Comparison of ENCODE assay signal across 14 mouse cellular contexts in the genomic region with DNA sequence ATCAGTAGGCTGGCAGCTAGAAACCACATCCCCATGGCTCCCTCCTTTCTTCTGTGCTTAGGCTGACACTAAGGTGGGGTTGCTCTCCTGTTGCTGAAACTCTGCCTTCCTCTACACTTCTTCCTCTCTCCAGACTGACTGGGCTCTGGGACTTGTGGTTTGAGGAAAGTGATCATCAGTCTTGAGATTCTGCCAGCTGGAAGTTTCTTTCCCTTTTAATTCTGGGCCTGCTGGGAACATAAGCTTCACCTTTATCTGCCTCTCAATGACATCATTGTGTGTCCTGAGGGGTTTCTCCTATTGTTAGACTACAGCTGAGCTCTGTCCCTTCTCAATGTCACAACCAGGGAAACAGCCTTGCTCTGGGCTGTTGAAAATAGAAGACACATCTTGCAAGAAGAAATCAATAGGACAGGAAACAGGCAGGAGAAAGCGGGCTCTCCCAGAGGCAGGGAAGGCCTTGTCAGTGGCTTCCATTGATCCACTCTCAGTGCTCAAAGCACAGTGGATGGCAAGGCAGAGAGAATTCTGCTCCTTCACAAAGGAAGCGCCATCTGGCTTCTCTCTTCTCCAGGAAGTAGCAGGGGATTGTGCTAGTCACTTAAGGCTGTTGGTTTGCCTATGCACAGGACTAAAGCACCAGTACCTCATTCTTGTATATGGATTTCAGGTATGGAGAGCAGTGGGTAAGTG.
DNase-seq lines count a peak whose midpoint lies in the region; ATAC-seq lines count a peak whose summit lies in the region.
"Had no signal": no experiment of that assay in that cellular context is flagged by ENCODE, and none has a peak within 500 bp of the region (broad histone marks: within the 10 kb centered on the region; RNA-seq: fewer than 3 reads in every experiment).

No protein-coding gene starts in this region.

- H3K4me3 ChIP-seq in embryonic facial prominence, embryonic 11.5 days (ENCODE audit: low read depth, low read length) = no peak overlapping the region
- no peak overlapping the region for H3K4me3 ChIP-seq in embryonic facial prominence, embryonic 10.5 days
- H3K4me3 ChIP-seq in midbrain, embryonic 14.5 days (replicated peaks; ENCODE audit: low read depth, low read length) = no peak overlapping the region
- H3K4me3 ChIP-seq in midbrain, embryonic 13.5 days (replicated peaks) = no peak overlapping the region
- no peak overlapping the region for H3K4me3 ChIP-seq in heart, embryonic 12.5 days
- H3K4me3 ChIP-seq in macrophage (ENCODE audit: inconsistent target) = no peak overlapping the region
- H3K4me3 ChIP-seq: limb, embryonic 12.5 days; megakaryocyte, embryonic 14.5 days had no signal

- no peaks in the 10 kb centered on the region for H3K36me3 ChIP-seq in embryonic facial prominence, embryonic 11.5 days (replicated peaks; ENCODE audit: control insufficient read depth, insufficient read depth, low read depth, low read length)
- H3K36me3 ChIP-seq in embryonic facial prominence, embryonic 10.5 days (replicated peaks) = no peaks in the 10 kb centered on the region
- H3K36me3 ChIP-seq in midbrain, embryonic 14.5 days (ENCODE audit: control insufficient read depth, insufficient read depth, low read length) = no peaks in the 10 kb centered on the region
- no peaks in the 10 kb centered on the region for H3K36me3 ChIP-seq in midbrain, embryonic 13.5 days
- no peaks in the 10 kb centered on the region for H3K36me3 ChIP-seq in heart, embryonic 12.5 days
- H3K36me3 ChIP-seq in macrophage (ENCODE audit: inconsistent target) = no peaks in the 10 kb centered on the region
- H3K36me3 ChIP-seq: limb, embryonic 12.5 days had no signal

- no peak overlapping the region for H3K27ac ChIP-seq in embryonic facial prominence, embryonic 11.5 days (replicated peaks; ENCODE audit: low read depth, low read length)
- no peak overlapping the region for H3K27ac ChIP-seq in embryonic facial prominence, embryonic 10.5 days (replicated peaks)
- H3K27ac ChIP-seq in midbrain, embryonic 14.5 days (replicated peaks; ENCODE audit: low read depth, low read length) = no peak overlapping the region
- no peak overlapping the region for H3K27ac ChIP-seq in midbrain, embryonic 13.5 days
- H3K27ac ChIP-seq in heart, embryonic 12.5 days (ENCODE audit: poor library complexity, severe bottlenecking) = peak overlapping the region; percentile 74
- H3K27ac ChIP-seq in macrophage = peak overlapping the region; percentile 17
- H3K27ac ChIP-seq: limb, embryonic 12.5 days had no signal

- peak; percentile 6 for DNase-seq in embryonic facial prominence, embryonic 11.5 days (ENCODE audit: low spot score)
- no peak for DNase-seq in embryonic facial prominence, embryonic 10.5 days (ENCODE audit: low spot score)
- DNase-seq in midbrain, embryonic 14.5 days = peak; percentile 19
- no peak for DNase-seq in T-cell, adult 2 months (ENCODE audit: low spot score)
- DNase-seq in cerebellum, postnatal 25 days = no peak
- DNase-seq: adrenal gland, postnatal 25 days; liver, postnatal 0 days; right cerebral cortex, postnatal 25 days; thymus, postnatal 14 days had no signal

- H3K4me2 ChIP-seq in embryonic facial prominence, embryonic 11.5 days (ENCODE audit: low read depth, low read length) = no peak overlapping the region
- H3K4me2 ChIP-seq in midbrain, embryonic 14.5 days (ENCODE audit: low read length) = no peak overlapping the region
- H3K4me2 ChIP-seq in midbrain, embryonic 13.5 days (replicated peaks) = no peak overlapping the region
- no peak overlapping the region for H3K4me2 ChIP-seq in heart, embryonic 12.5 days
- H3K4me2 ChIP-seq: limb, embryonic 12.5 days had no signal

- 0 out of 2 replicates have a peak, but pooled peaks have one; percentile 62 for ATAC-seq in embryonic facial prominence, embryonic 11.5 days (replicated peaks; ENCODE audit: insufficient number of reproducible peaks, low FRiP score, low TSS enrichment, low read depth)
- no peak for ATAC-seq in midbrain, embryonic 14.5 days (ENCODE audit: low FRiP score, low TSS enrichment)
- ATAC-seq in midbrain, embryonic 13.5 days = no peak
- ATAC-seq in heart, embryonic 12.5 days (ENCODE audit: insufficient number of reproducible peaks, low FRiP score) = peak; percentile 55; the same call in 1 of the 2 replicates
- ATAC-seq: liver, postnatal 0 days had no signal

- no peaks in the 10 kb centered on the region for H3K9me3 ChIP-seq in embryonic facial prominence, embryonic 11.5 days (replicated peaks; ENCODE audit: control insufficient read depth, low read length)
- H3K9me3 ChIP-seq in embryonic facial prominence, embryonic 10.5 days = no peaks in the 10 kb centered on the region
- H3K9me3 ChIP-seq in midbrain, embryonic 14.5 days (ENCODE audit: control insufficient read depth, low read length) = no peaks in the 10 kb centered on the region
- H3K9me3 ChIP-seq in midbrain, embryonic 13.5 days = no peaks in the 10 kb centered on the region
- H3K9me3 ChIP-seq in heart, embryonic 12.5 days (replicated peaks) = 0 out of 2 replicates have a peak, but pooled peaks cover 2% of the 10 kb centered on the region
- H3K9me3 ChIP-seq: limb, embryonic 12.5 days; megakaryocyte, embryonic 14.5 days had no signal

- H3K4me1 ChIP-seq in embryonic facial prominence, embryonic 11.5 days (ENCODE audit: control insufficient read depth, insufficient read depth, low read length) = no peaks in the 10 kb centered on the region
- peaks cover 6% of the 10 kb centered on the region; the same call in 1 of the 2 replicates for H3K4me1 ChIP-seq in embryonic facial prominence, embryonic 10.5 days
- H3K4me1 ChIP-seq in midbrain, embryonic 14.5 days (ENCODE audit: control insufficient read depth, insufficient read depth, low read length) = no peaks in the 10 kb centered on the region
- H3K4me1 ChIP-seq in midbrain, embryonic 13.5 days (replicated peaks) = 0 out of 2 replicates have a peak, but pooled peaks cover 3% of the 10 kb centered on the region
- H3K4me1 ChIP-seq in heart, embryonic 12.5 days (replicated peaks) = peaks cover 22% of the 10 kb centered on the region
- H3K4me1 ChIP-seq: megakaryocyte, embryonic 14.5 days had no signal

- WGBS in embryonic facial prominence, embryonic 11.5 days = 59% methylated on average over 2 of the region's 2 CpGs
- 58% methylated on average over 2 of the region's 2 CpGs for WGBS in embryonic facial prominence, embryonic 10.5 days
- WGBS in midbrain, embryonic 14.5 days = 64% methylated on average over 2 of the region's 2 CpGs
- 63% methylated on average over 2 of the region's 2 CpGs for WGBS in midbrain, embryonic 13.5 days
- 38% methylated on average over 2 of the region's 2 CpGs for WGBS in heart, embryonic 12.5 days
- WGBS in macrophage (ENCODE audit: missing documents) = 83% methylated on average over 2 of the region's 2 CpGs

- H3K27me3 ChIP-seq in embryonic facial prominence, embryonic 11.5 days (ENCODE audit: control insufficient read depth, insufficient read depth, low read length) = no peaks in the 10 kb centered on the region
- no peaks in the 10 kb centered on the region for H3K27me3 ChIP-seq in embryonic facial prominence, embryonic 10.5 days (replicated peaks; ENCODE audit: low read depth, poor library complexity, severe bottlenecking)
- no peaks in the 10 kb centered on the region for H3K27me3 ChIP-seq in midbrain, embryonic 14.5 days (ENCODE audit: control insufficient read depth, insufficient read depth, low read length)
- no peaks in the 10 kb centered on the region for H3K27me3 ChIP-seq in midbrain, embryonic 13.5 days
- no peaks in the 10 kb centered on the region for H3K27me3 ChIP-seq in heart, embryonic 12.5 days (replicated peaks)
- H3K27me3 ChIP-seq: limb, embryonic 12.5 days had no signal

- no peaks in the 10 kb centered on the region for H3K79me2 ChIP-seq in macrophage (ENCODE audit: inconsistent target)

- no peak overlapping the region for H3K9ac ChIP-seq in embryonic facial prominence, embryonic 11.5 days (replicated peaks; ENCODE audit: low read length)
- no peak overlapping the region for H3K9ac ChIP-seq in midbrain, embryonic 14.5 days (replicated peaks; ENCODE audit: low read length)
- no peak overlapping the region for H3K9ac ChIP-seq in midbrain, embryonic 13.5 days (replicated peaks)
- H3K9ac ChIP-seq in heart, embryonic 12.5 days = no peak overlapping the region
- H3K9ac ChIP-seq: limb, embryonic 12.5 days; liver, postnatal 0 days had no signal

Comparison
In these comparisons a context has a peak if more than half of its experiments do, and no peak if none do; other contexts are left out.
1. DNase-seq: peak in embryonic facial prominence, embryonic 11.5 days (single experiment) and midbrain, embryonic 14.5 days (single experiment); none in embryonic facial prominence, embryonic 10.5 days (single experiment), T-cell, adult 2 months (single experiment) and cerebellum, postnatal 25 days (0 of 2).
2. ATAC-seq: peak in embryonic facial prominence, embryonic 11.5 days (single experiment) and heart, embryonic 12.5 days (single experiment); none in midbrain, embryonic 14.5 days (single experiment) and midbrain, embryonic 13.5 days (single experiment).
3. H3K27ac ChIP-seq: peak in heart, embryonic 12.5 days (single experiment) and macrophage (single experiment); none in embryonic facial prominence, embryonic 11.5 days (single experiment), embryonic facial prominence, embryonic 10.5 days (single experiment), midbrain, embryonic 14.5 days (single experiment) and midbrain, embryonic 13.5 days (single experiment).